Mouse (Mus musculus) left cerebral cortex, postnatal 14 days (tissue): Measurements from ENCODE around the gene Cenpc1. TPM values are rescaled to one million over a fixed set of nuclear protein-coding genes. Genes with fewer than 3 reads are reported as not detected.

ENCODE experiments used
- DNase-seq, 2 experiments: peaks; one replicate each; pipeline ENCODE4 v3.0.0; 2021 to 2022; ENCODE audit warnings: low spot score in 2 of 2, mixed read lengths in 1 of 2
- intact Hi-C: fragments of 180-260 bp; cut with DNase I; formaldehyde crosslinking; loops from one replicate; pipeline ENCODE4 v1.15.1; 2025
- total RNA-seq, 2 experiments: library from RNA; stranded (reverse); gene quantifications; 2 replicates each; pipeline ENCODE4 v1.2.3; 2021

The Cenpc1 gene
- total RNA-seq, 2 experiments from 2014 or later: 23.1 to 24.2 TPM

DNA sequence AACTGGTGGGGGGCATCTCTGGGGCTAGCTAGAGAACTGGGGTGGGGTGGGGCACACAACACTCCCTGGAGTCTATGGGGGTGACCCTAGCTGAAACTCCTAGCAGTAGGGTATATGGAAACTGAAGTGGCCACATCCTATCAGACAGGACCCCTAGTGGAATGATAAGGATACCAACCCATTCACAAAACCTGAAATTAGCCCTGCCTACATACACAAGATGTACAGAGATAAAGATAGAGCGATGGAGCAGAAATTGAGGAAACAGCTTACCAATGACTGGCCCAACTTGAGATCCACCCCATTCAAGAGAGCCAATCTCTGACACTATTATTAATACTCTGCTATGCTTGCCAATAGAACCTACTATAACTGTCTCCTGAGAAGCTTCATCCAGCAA lies 1.9 kb downstream of the Cenpc1 start:
- intact Hi-C loops: no loop called here
- DNase-seq: no peak

DNA sequence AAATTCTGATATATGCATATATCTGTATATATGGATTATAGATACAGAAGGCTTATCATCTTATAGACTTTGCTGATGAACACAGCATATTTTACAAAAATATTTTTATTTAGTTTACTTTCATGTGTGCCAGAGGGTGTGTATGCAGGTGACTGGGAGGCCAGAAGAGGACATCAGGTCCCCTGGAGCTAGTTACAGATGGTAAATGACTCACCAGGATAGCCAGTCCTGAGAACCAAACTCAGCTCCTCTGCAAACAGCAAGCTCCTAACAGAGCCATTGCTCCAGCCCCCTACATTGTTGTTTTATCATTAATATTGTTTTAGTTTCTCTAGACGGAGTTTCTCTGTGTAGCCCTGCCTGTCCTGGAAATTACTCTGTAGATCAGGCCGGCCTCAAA lies 35.6 kb downstream of the Cenpc1 start:
- intact Hi-C loops: no loop called here
- DNase-seq: no peak

- intact Hi-C loops: no loop called here
- DNase-seq: peak; percentile 21 to 30
These were observed 68.6 kb downstream of the Cenpc1 start for GRCm38 (mm10) chr5:85996545-85997510.

GRCm38 (mm10) chr5:85994551-85994950 lies 70.8 kb downstream of the Cenpc1 start:
- intact Hi-C loops: no loop called here
- DNase-seq: peak in 1 of 2 experiments; percentile 47

GRCm38 (mm10) chr5:85992805-85993721 lies 72.3 kb downstream of the Cenpc1 start:
- DNase-seq: no peak
- intact Hi-C loops: no loop called here

DNA sequence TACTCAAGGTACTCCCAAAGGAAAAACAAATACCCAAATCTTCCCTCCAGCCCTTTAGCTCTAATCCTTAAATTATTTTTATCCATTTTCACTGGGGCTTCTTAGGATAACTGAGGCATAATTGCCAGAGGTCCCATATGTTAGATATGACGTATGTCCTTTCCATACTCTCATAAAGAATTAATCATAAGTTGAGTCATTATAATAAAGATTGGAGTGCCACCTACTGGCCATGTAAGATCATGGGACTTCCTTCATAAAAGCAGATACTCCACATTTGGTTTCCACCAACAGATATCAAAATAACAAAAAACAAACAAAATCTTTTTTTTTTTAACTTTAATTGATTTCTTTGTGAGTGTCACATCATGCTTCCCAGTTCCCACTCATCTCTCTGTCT lies 73.3 kb downstream of the Cenpc1 start:
- DNase-seq: peak; percentile 61
- intact Hi-C loops: no loop called here

DNA sequence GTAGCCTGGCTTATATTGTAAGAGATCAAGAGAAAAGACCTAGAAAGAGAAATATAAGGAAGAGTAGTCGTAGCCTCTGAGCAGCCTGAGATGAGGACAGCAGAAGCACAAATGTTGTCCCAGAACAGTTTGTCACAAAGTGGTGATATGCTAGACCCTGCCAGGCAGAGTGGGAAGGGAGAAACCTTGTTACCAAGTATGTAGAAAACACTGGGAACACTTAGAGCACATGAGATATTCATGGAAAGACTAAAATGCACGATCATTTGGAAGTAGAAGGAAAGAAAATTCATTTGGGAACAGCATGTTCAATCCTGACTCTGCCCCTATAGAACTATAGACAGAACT lies 77.9 kb downstream of the Cenpc1 start:
- intact Hi-C loops: no loop called here
- no peak for DNase-seq

- intact Hi-C loops: no loop called here
- DNase-seq: no peak
These were observed 78.5 kb downstream of the Cenpc1 start for GRCm38 (mm10) chr5:85986734-85987515.

GRCm38 (mm10) chr5:85977646-85978426 lies 87.5 kb downstream of the Cenpc1 start:
- intact Hi-C loops: no loop called here
- DNase-seq: no peak

DNA sequence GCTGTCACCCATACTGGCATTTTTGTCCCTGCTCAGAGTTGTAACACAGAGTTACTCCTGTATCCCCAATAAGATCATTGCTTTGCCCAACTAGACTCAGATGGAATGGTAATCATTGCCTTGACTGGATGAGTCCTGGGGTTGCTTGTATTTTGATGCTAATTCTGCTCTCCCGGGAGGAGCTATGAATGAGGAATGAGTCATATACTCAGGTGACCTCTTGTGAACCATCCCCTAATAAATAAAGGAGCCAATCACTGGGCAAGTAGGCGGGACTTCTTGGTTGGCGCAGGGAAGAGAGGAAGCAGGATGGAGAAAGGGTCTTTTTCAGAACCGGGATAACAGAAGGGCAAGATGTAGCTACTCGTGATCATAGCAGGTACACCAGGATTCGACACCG lies 102.6 kb downstream of the Cenpc1 start:
- no peak for DNase-seq
- intact Hi-C loops: no loop called here

Other genes with a start within 250 kb of the Cenpc1 start
- gene Stap1, start 6.2 kb upstream of the Cenpc1 start, total RNA-seq: not detected
- 10 to 100 TPM; 19.0 to 20.8 TPM for gene Uba6, start 107.2 kb upstream of the Cenpc1 start, total RNA-seq
- not detected for gene Gnrhr, start 132.3 kb upstream of the Cenpc1 start, total RNA-seq
- not detected for gene Tmprss11c, start 223.7 kb upstream of the Cenpc1 start, total RNA-seq